8 mouse cellular contexts compared by ENCODE assay signal in the genomic region with DNA sequence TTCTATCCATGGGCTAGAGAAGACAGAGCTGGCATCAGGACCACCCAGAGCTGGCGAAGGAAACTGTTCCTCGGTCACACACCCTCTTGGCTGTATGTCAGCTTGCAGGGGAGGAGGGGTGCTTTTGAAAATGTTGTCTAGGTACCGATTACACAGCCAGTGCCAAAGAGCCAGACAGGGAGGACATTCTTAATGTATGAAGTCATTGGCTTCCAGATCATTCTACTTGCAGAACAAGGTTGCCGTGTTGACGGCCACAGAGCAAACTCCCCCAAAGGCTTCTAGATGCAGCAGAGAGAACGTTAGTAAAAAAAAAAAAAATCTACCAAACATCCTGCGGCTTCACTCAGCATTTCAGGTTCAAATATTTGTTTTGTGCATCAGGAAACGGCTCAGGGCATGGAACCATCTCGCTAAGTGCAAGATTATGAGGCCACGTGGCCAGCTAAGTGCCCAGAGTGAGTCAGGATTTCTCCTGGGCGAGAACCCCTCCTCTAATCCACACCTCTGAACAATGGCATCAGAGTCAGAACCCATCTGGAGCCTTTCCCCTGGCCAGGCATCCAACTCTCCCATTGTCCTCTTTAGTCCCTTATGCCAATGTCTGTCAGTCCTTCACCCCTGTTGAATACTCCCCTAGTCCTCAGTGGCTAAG.
DNase-seq lines count a peak whose midpoint lies in the region; ATAC-seq and TF ChIP-seq lines count a peak whose summit lies in the region.
"Had no signal": no experiment of that assay in that cellular context is flagged by ENCODE, and none has a peak within 500 bp of the region (broad histone marks: within the 10 kb centered on the region; RNA-seq: fewer than 3 reads in every experiment).

No protein-coding gene starts in this region.

- no peak for TF ChIP-seq CTCF in heart, postnatal 0 days (IDR thresholded peaks at IDR 0.05; ENCODE audit: low read depth)

- TF ChIP-seq EP300 in heart, postnatal 0 days (IDR thresholded peaks at IDR 0.05; ENCODE audit: low read depth), result no peak

- no peaks in the 10 kb centered on the region for H3K27me3 ChIP-seq in midbrain, embryonic 14.5 days (ENCODE audit: control insufficient read depth, insufficient read depth, low read length)
- H3K27me3 ChIP-seq in midbrain, embryonic 11.5 days (ENCODE audit: control insufficient read depth, insufficient read depth, low read length), result no peaks in the 10 kb centered on the region
- no peaks in the 10 kb centered on the region for H3K27me3 ChIP-seq in forebrain, embryonic 15.5 days
- no peaks in the 10 kb centered on the region for H3K27me3 ChIP-seq in heart, postnatal 0 days (ENCODE audit: control insufficient read depth, insufficient read depth, low read length)

- H3K4me1 ChIP-seq in midbrain, embryonic 14.5 days (ENCODE audit: control insufficient read depth, insufficient read depth, low read length), result 0 out of 2 replicates have a peak, but pooled peaks cover 4% of the 10 kb centered on the region
- no peaks in the 10 kb centered on the region for H3K4me1 ChIP-seq in midbrain, embryonic 11.5 days (ENCODE audit: control insufficient read depth, insufficient read depth, low read length)
- H3K4me1 ChIP-seq in forebrain, embryonic 15.5 days, result peaks cover 28% of the 10 kb centered on the region
- H3K4me1 ChIP-seq in heart, postnatal 0 days (ENCODE audit: control insufficient read depth, insufficient read depth), result peaks cover 36% of the 10 kb centered on the region

- H3K9ac ChIP-seq in midbrain, embryonic 14.5 days (replicated peaks; ENCODE audit: low read length), result no peak overlapping the region
- H3K9ac ChIP-seq in midbrain, embryonic 11.5 days (ENCODE audit: low read length), result no peak overlapping the region
- H3K9ac ChIP-seq in forebrain, embryonic 15.5 days (replicated peaks), result no peak overlapping the region
- no peak overlapping the region for H3K9ac ChIP-seq in heart, postnatal 0 days (replicated peaks; ENCODE audit: low read depth, low read length)

- H3K36me3 ChIP-seq in midbrain, embryonic 14.5 days (ENCODE audit: control insufficient read depth, insufficient read depth, low read length), result no peaks in the 10 kb centered on the region
- H3K36me3 ChIP-seq in midbrain, embryonic 11.5 days (ENCODE audit: control insufficient read depth, insufficient read depth, low read length), result no peaks in the 10 kb centered on the region
- H3K36me3 ChIP-seq in forebrain, embryonic 15.5 days, result no peaks in the 10 kb centered on the region
- H3K36me3 ChIP-seq in heart, postnatal 0 days (replicated peaks; ENCODE audit: control insufficient read depth, insufficient read depth, low read length), result no peaks in the 10 kb centered on the region

- 68% methylated on average over 11 of the region's 11 CpGs for WGBS in midbrain, embryonic 14.5 days
- WGBS in midbrain, embryonic 11.5 days, result 76% methylated on average over 11 of the region's 11 CpGs
- 43% methylated on average over 11 of the region's 11 CpGs for WGBS in forebrain, embryonic 15.5 days
- WGBS in heart, postnatal 0 days, result 12% methylated on average over 11 of the region's 11 CpGs

- no peak overlapping the region for H3K27ac ChIP-seq in midbrain, embryonic 14.5 days (replicated peaks; ENCODE audit: low read depth, low read length)
- no peak overlapping the region for H3K27ac ChIP-seq in midbrain, embryonic 11.5 days (ENCODE audit: low read depth, low read length)
- H3K27ac ChIP-seq in forebrain, embryonic 15.5 days (replicated peaks), result no peak overlapping the region
- peak overlapping the region; percentile 55; the same call in 1 of the 2 replicates for H3K27ac ChIP-seq in heart, postnatal 0 days (ENCODE audit: low read depth)

- H3K4me3 ChIP-seq in midbrain, embryonic 14.5 days (replicated peaks; ENCODE audit: low read depth, low read length), result no peak overlapping the region
- H3K4me3 ChIP-seq in midbrain, embryonic 11.5 days (ENCODE audit: low read depth, low read length), result no peak overlapping the region
- no peak overlapping the region for H3K4me3 ChIP-seq in forebrain, embryonic 15.5 days
- no peak overlapping the region for H3K4me3 ChIP-seq in heart, postnatal 0 days (ENCODE audit: low read depth, low read length)

- DNase-seq in midbrain, embryonic 14.5 days, result peak; percentile 39
- DNase-seq in midbrain, embryonic 11.5 days (ENCODE audit: low spot score, missing footprints), result no peak
- DNase-seq in heart, postnatal 0 days (ENCODE audit: low spot score), result peak; percentile 80
- DNase-seq in lung, postnatal 4 days, result peak; percentile 46 to 61
- no peak for DNase-seq in right cerebral cortex, adult 18-20 months
- DNase-seq: thymus, adult 2 months had no signal

- ATAC-seq in midbrain, embryonic 14.5 days (ENCODE audit: low FRiP score, low TSS enrichment), result no peak
- no peak for ATAC-seq in midbrain, embryonic 11.5 days (ENCODE audit: low FRiP score)
- peak; percentile 55; the same call in 1 of the 2 replicates for ATAC-seq in forebrain, embryonic 15.5 days (replicated peaks)
- peak; percentile 86 for ATAC-seq in heart, postnatal 0 days (ENCODE audit: insufficient read depth, low read depth)
- ATAC-seq in granulocyte monocyte progenitor cell, adult 5-6 weeks (replicated peaks; ENCODE audit: poor library complexity, severe bottlenecking), result no peak

- H3K9me3 ChIP-seq in midbrain, embryonic 14.5 days (ENCODE audit: control insufficient read depth, low read length), result no peaks in the 10 kb centered on the region
- no peaks in the 10 kb centered on the region for H3K9me3 ChIP-seq in midbrain, embryonic 11.5 days (ENCODE audit: control insufficient read depth, low read length)
- no peaks in the 10 kb centered on the region for H3K9me3 ChIP-seq in forebrain, embryonic 15.5 days
- H3K9me3 ChIP-seq in heart, postnatal 0 days (replicated peaks; ENCODE audit: control insufficient read depth, low read length), result no peaks in the 10 kb centered on the region

- H3K4me2 ChIP-seq in midbrain, embryonic 14.5 days (ENCODE audit: low read length), result no peak overlapping the region
- no peak overlapping the region for H3K4me2 ChIP-seq in midbrain, embryonic 11.5 days
- no peak overlapping the region for H3K4me2 ChIP-seq in forebrain, embryonic 15.5 days (replicated peaks)
- peak overlapping the region; percentile 16 for H3K4me2 ChIP-seq in heart, postnatal 0 days (ENCODE audit: low read depth, low read length)

Comparison
In these comparisons a context has a peak if more than half of its experiments do, and no peak if none do; other contexts are left out.
1. DNase-seq: peak in midbrain, embryonic 14.5 days (single experiment), heart, postnatal 0 days (single experiment) and lung, postnatal 4 days (2 of 2); none in midbrain, embryonic 11.5 days (single experiment) and right cerebral cortex, adult 18-20 months (single experiment).
2. ATAC-seq: peak in forebrain, embryonic 15.5 days (single experiment) and heart, postnatal 0 days (single experiment); none in midbrain, embryonic 14.5 days (single experiment), midbrain, embryonic 11.5 days (single experiment) and granulocyte monocyte progenitor cell, adult 5-6 weeks (single experiment).